Comparison of ENCODE assay signal across 16 mouse cellular contexts in genomic region chr11:74481797-74482196, GRCm38 (mm10).
DNase-seq lines count a peak whose midpoint lies in the region; ATAC-seq and TF ChIP-seq lines count a peak whose summit lies in the region.
"Had no signal": no experiment of that assay in that cellular context is flagged by ENCODE, and none has a peak within 500 bp of the region (broad histone marks: within the 10 kb centered on the region; RNA-seq: fewer than 3 reads in every experiment).

No protein-coding gene starts in this region.

- no peak for ATAC-seq in intestine, postnatal 0 days
- ATAC-seq in intestine, embryonic 15.5 days, result no peak
- ATAC-seq in midbrain, postnatal 0 days (ENCODE audit: low FRiP score), result no peak
- ATAC-seq in midbrain, embryonic 15.5 days (replicated peaks), result no peak
- peak; percentile 31; the same call in 1 of the 2 replicates for ATAC-seq in megakaryocyte-erythroid progenitor cell, adult 5-6 weeks (replicated peaks; ENCODE audit: low FRiP score, low TSS enrichment, poor library complexity, severe bottlenecking)
- ATAC-seq: Patski had no signal

- no peaks in the 10 kb centered on the region for H3K9me3 ChIP-seq in intestine, postnatal 0 days (ENCODE audit: control insufficient read depth)
- no peaks in the 10 kb centered on the region for H3K9me3 ChIP-seq in intestine, embryonic 15.5 days
- H3K9me3 ChIP-seq in midbrain, postnatal 0 days (ENCODE audit: low read length), result no peaks in the 10 kb centered on the region
- H3K9me3 ChIP-seq in midbrain, embryonic 15.5 days, result no peaks in the 10 kb centered on the region
- H3K9me3 ChIP-seq: liver, embryonic 13.5 days; stomach, embryonic 15.5 days had no signal

- H3K4me1 ChIP-seq in intestine, postnatal 0 days (replicated peaks; ENCODE audit: control insufficient read depth, insufficient read depth, low read length), result no peaks in the 10 kb centered on the region
- H3K4me1 ChIP-seq in intestine, embryonic 15.5 days (replicated peaks), result 0 out of 2 replicates have a peak, but pooled peaks cover 5% of the 10 kb centered on the region
- H3K4me1 ChIP-seq in midbrain, postnatal 0 days (ENCODE audit: insufficient read depth, low read length), result no peaks in the 10 kb centered on the region
- H3K4me1 ChIP-seq in midbrain, embryonic 15.5 days, result peaks cover 6% of the 10 kb centered on the region; the same call in 1 of the 2 replicates
- H3K4me1 ChIP-seq: liver, embryonic 13.5 days had no signal

- TF ChIP-seq CTCF in intestine, postnatal 0 days (IDR thresholded peaks at IDR 0.05; ENCODE audit: low read depth), result peak; percentile 58
- peak; percentile 29; the same call in 1 of the 2 replicates for TF ChIP-seq CTCF in midbrain, postnatal 0 days (IDR thresholded peaks at IDR 0.05)

- peak; percentile 56 for DNase-seq in cerebellum, postnatal 10 days
- no peak for DNase-seq in cerebellum, adult 18-20 months
- DNase-seq in midbrain, postnatal 0 days (ENCODE audit: low spot score), result no peak
- no peak for DNase-seq in spleen, postnatal 14 days (ENCODE audit: low spot score in 2 of 2)
- DNase-seq: adrenal gland, postnatal 10 days; embryo, embryonic 11 days; gastrocnemius, postnatal 36 days; kidney, adult 8-10 months; layer of hippocampus, postnatal 36 days; liver, embryonic 13.5 days had no signal

- no peak overlapping the region for H3K9ac ChIP-seq in intestine, postnatal 0 days (ENCODE audit: low read depth, low read length)
- H3K9ac ChIP-seq in intestine, embryonic 15.5 days, result no peak overlapping the region
- no peak overlapping the region for H3K9ac ChIP-seq in midbrain, postnatal 0 days (replicated peaks; ENCODE audit: low read length, poor library complexity, severe bottlenecking)
- no peak overlapping the region for H3K9ac ChIP-seq in midbrain, embryonic 15.5 days
- H3K9ac ChIP-seq: liver, embryonic 13.5 days; stomach, embryonic 15.5 days had no signal

- H3K4me2 ChIP-seq in intestine, postnatal 0 days (replicated peaks; ENCODE audit: low read depth), result no peak overlapping the region
- no peak overlapping the region for H3K4me2 ChIP-seq in intestine, embryonic 15.5 days (replicated peaks)
- H3K4me2 ChIP-seq in midbrain, postnatal 0 days (ENCODE audit: low read depth, low read length, poor library complexity, severe bottlenecking), result no peak overlapping the region
- H3K4me2 ChIP-seq in midbrain, embryonic 15.5 days, result no peak overlapping the region
- H3K4me2 ChIP-seq: liver, embryonic 13.5 days; stomach, embryonic 15.5 days had no signal

- 79% methylated on average over 5 of the region's 5 CpGs for WGBS in intestine, postnatal 0 days
- WGBS in intestine, embryonic 15.5 days, result 62% methylated on average over 5 of the region's 5 CpGs
- WGBS in midbrain, postnatal 0 days, result 71% methylated on average over 5 of the region's 5 CpGs
- WGBS in midbrain, embryonic 15.5 days, result 72% methylated on average over 5 of the region's 5 CpGs

- H3K36me3 ChIP-seq in intestine, postnatal 0 days (ENCODE audit: control insufficient read depth, insufficient read depth), result no peaks in the 10 kb centered on the region; the same call in 1 of the 2 replicates
- no peaks in the 10 kb centered on the region for H3K36me3 ChIP-seq in intestine, embryonic 15.5 days
- no peaks in the 10 kb centered on the region for H3K36me3 ChIP-seq in midbrain, postnatal 0 days (ENCODE audit: insufficient read depth, low read length)
- H3K36me3 ChIP-seq in midbrain, embryonic 15.5 days (replicated peaks), result no peaks in the 10 kb centered on the region
- H3K36me3 ChIP-seq: liver, embryonic 13.5 days; stomach, embryonic 15.5 days had no signal

- no peak overlapping the region for H3K27ac ChIP-seq in intestine, postnatal 0 days (ENCODE audit: low read depth, low read length)
- H3K27ac ChIP-seq in intestine, embryonic 15.5 days, result no peak overlapping the region
- H3K27ac ChIP-seq in midbrain, postnatal 0 days (ENCODE audit: low read depth, low read length), result no peak overlapping the region
- H3K27ac ChIP-seq in midbrain, embryonic 15.5 days, result no peak overlapping the region
- H3K27ac ChIP-seq: liver, embryonic 13.5 days; stomach, embryonic 15.5 days had no signal

- no peak overlapping the region for H3K4me3 ChIP-seq in intestine, postnatal 0 days (ENCODE audit: low read depth, low read length)
- no peak overlapping the region for H3K4me3 ChIP-seq in intestine, embryonic 15.5 days (replicated peaks)
- H3K4me3 ChIP-seq in midbrain, postnatal 0 days (ENCODE audit: low read depth, low read length), result no peak overlapping the region
- no peak overlapping the region for H3K4me3 ChIP-seq in midbrain, embryonic 15.5 days
- H3K4me3 ChIP-seq: liver, embryonic 13.5 days; stomach, embryonic 15.5 days had no signal

- H3K27me3 ChIP-seq in intestine, postnatal 0 days (replicated peaks; ENCODE audit: control insufficient read depth, insufficient read depth, low read length), result no peaks in the 10 kb centered on the region
- no peaks in the 10 kb centered on the region for H3K27me3 ChIP-seq in intestine, embryonic 15.5 days (replicated peaks)
- H3K27me3 ChIP-seq in midbrain, postnatal 0 days (ENCODE audit: insufficient read depth, low read length), result no peaks in the 10 kb centered on the region
- H3K27me3 ChIP-seq in midbrain, embryonic 15.5 days (replicated peaks), result no peaks in the 10 kb centered on the region
- H3K27me3 ChIP-seq: liver, embryonic 13.5 days; Patski; stomach, embryonic 15.5 days had no signal

Comparison
In these comparisons a context has a peak if more than half of its experiments do, and no peak if none do; other contexts are left out.
1. DNase-seq: peak in cerebellum, postnatal 10 days (2 of 2); none in cerebellum, adult 18-20 months (0 of 2), midbrain, postnatal 0 days (single experiment) and spleen, postnatal 14 days (0 of 2).